Mouse (Mus musculus): Measurements from ENCODE around the gene St8sia1. TPM values are rescaled to one million over a fixed set of nuclear protein-coding genes. Genes with fewer than 3 reads are reported as not detected.

St8sia1 gene
- polyA plus RNA-seq, 1 experiment from 2014 or later, result 0.98 TPM

DNA sequence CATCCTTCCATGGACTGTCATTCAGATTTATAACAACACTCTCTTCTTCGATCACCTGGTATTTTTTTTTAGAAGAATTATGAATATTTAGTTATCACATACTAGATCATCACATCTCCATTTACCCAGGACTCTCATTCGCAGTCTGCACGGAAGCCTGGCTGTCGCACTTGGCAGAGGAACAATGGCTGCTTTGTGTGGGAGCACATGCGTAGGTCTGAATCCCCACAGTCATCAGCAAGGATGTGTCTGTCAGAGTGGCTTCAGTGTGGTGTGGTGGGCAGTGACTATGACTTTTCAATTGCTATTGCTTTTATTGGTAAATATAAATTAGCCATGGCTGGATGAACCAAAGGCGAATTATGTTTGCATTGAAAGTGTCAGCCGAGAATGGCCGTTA, 23.2 kb downstream of the St8sia1 start:
- Histone ChIP-seq H3K9me3 (replicated peaks) (no peaks in the 10 kb centered on the region), H3K27ac (replicated peaks) (no peak overlapping the region), H3K4me2 (replicated peaks) (no peak overlapping the region), H3K9ac (no peak overlapping the region), H3K27me3 (no peaks in the 10 kb centered on the region), H3K36me3 (no peaks in the 10 kb centered on the region), H3K4me1 (no peaks in the 10 kb centered on the region), H3K4me3 (replicated peaks) (no peak overlapping the region)
- WGBS, result 74% methylated on average over 8 of the region's 8 CpGs
- no peak for ATAC-seq (ENCODE audit: insufficient number of reproducible peaks, low FRiP score, low TSS enrichment, low read depth)

DNA sequence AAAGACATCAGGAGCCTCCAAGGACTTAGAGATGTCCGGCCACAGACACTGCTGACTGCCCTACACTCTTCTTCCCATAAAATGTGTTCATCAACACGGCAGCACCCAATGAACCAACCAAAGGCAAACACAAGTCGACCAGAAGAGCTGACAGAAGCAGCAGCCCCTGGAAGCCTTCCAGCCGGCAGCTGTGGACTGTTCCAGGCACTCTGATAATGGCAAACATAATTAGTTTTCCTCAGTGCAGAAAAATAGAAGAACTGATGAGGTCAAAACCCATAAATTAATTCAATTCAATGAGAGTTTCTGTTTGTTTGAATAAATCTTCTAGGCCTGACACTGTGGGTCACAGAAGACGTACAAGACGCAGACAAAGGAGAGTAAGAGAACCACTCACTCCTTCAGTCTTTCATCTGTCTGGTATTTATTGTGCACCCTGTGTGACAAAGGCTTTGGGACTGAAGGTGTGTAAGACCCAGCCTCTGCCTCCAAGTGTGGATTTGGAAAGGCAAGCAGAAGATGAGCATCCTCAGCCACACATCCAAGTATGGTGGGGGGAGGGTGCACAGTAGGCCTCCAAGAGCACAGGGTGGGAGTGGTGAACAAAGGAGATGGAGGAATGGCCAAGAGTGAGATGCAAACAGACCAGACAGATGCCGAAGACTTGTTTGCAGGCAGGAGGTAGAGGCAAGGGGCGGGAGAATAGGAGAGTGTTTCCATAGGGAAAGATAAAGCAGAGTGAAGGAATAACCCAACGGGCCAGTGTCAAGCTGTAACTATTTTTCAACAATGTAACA, 25.5 kb downstream of the St8sia1 start:
- H3K9me3 ChIP-seq (replicated peaks), result no peaks in the 10 kb centered on the region
- H3K4me3 ChIP-seq (replicated peaks), result no peak overlapping the region
- no peaks in the 10 kb centered on the region for H3K36me3 ChIP-seq
- H3K27me3 ChIP-seq, result no peaks in the 10 kb centered on the region
- no peak overlapping the region for H3K4me2 ChIP-seq (replicated peaks)
- H3K27ac ChIP-seq (replicated peaks), result no peak overlapping the region
- no peak for ATAC-seq (ENCODE audit: insufficient number of reproducible peaks, low FRiP score, low TSS enrichment, low read depth)
- WGBS, result 75% methylated on average over 9 of the region's 9 CpGs
- no peaks in the 10 kb centered on the region for H3K4me1 ChIP-seq
- H3K9ac ChIP-seq, result no peak overlapping the region

GRCm38 (mm10) chr6:142938074-142938473, 26.2 kb downstream of the St8sia1 start:
- no peak overlapping the region for H3K4me2 ChIP-seq (replicated peaks)

DNA sequence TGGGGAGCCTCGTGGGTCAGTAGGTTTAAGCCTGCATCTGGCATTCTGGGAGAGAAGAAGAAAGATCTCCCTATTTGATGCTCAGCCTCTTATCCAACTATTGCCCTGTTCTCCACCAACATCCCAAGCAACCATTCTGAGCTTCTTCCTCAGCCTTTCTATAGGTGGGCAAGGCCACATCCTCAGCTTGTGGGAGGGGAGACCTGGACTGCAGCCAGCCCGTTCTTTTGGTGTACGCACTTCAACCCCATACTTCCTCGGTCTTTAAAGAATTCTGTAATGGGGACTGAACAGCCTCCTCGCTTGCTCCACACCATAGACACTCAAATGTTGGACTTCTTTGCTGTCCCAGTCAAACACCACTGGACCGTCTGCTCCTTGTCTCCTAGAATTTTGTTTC, 31.7 kb downstream of the St8sia1 start:
- H3K9me3 ChIP-seq (replicated peaks), result no peaks in the 10 kb centered on the region
- no peak overlapping the region for H3K27ac ChIP-seq (replicated peaks)
- H3K4me1 ChIP-seq, result no peaks in the 10 kb centered on the region
- H3K4me2 ChIP-seq (replicated peaks), result no peak overlapping the region
- H3K36me3 ChIP-seq, result no peaks in the 10 kb centered on the region
- H3K27me3 ChIP-seq, result no peaks in the 10 kb centered on the region
- ATAC-seq (ENCODE audit: insufficient number of reproducible peaks, low FRiP score, low TSS enrichment, low read depth), result no peak
- no peak overlapping the region for H3K4me3 ChIP-seq (replicated peaks)
- no peak overlapping the region for H3K9ac ChIP-seq
- WGBS, result 73% methylated on average over 6 of the region's 6 CpGs

More at GRCm38 (mm10) chr6:142938074-142938473, 26.2 kb downstream of the St8sia1 start:
- no peaks in the 10 kb centered on the region for H3K27me3 ChIP-seq
- no peaks in the 10 kb centered on the region for H3K9me3 ChIP-seq (replicated peaks)
- no peaks in the 10 kb centered on the region for H3K4me1 ChIP-seq
- no peak for ATAC-seq (ENCODE audit: insufficient number of reproducible peaks, low FRiP score, low TSS enrichment, low read depth)
- no peak overlapping the region for H3K27ac ChIP-seq (replicated peaks)
- H3K4me3 ChIP-seq (replicated peaks), result no peak overlapping the region
- no peak overlapping the region for H3K9ac ChIP-seq
- H3K36me3 ChIP-seq, result no peaks in the 10 kb centered on the region

- H3K27ac ChIP-seq (replicated peaks), result no peak overlapping the region
- H3K36me3 ChIP-seq, result no peaks in the 10 kb centered on the region
- no peaks in the 10 kb centered on the region for H3K27me3 ChIP-seq
- no peak overlapping the region for H3K4me2 ChIP-seq (replicated peaks)
- H3K9ac ChIP-seq, result no peak overlapping the region
- no peaks in the 10 kb centered on the region for H3K4me1 ChIP-seq
- no peak overlapping the region for H3K4me3 ChIP-seq (replicated peaks)
- 53% methylated on average over 9 of the region's 9 CpGs for WGBS
- ATAC-seq (ENCODE audit: insufficient number of reproducible peaks, low FRiP score, low TSS enrichment, low read depth), result no peak
- H3K9me3 ChIP-seq (replicated peaks), result no peaks in the 10 kb centered on the region
These were observed 32.1 kb downstream of the St8sia1 start for GRCm38 (mm10) chr6:142932144-142932543.

DNA sequence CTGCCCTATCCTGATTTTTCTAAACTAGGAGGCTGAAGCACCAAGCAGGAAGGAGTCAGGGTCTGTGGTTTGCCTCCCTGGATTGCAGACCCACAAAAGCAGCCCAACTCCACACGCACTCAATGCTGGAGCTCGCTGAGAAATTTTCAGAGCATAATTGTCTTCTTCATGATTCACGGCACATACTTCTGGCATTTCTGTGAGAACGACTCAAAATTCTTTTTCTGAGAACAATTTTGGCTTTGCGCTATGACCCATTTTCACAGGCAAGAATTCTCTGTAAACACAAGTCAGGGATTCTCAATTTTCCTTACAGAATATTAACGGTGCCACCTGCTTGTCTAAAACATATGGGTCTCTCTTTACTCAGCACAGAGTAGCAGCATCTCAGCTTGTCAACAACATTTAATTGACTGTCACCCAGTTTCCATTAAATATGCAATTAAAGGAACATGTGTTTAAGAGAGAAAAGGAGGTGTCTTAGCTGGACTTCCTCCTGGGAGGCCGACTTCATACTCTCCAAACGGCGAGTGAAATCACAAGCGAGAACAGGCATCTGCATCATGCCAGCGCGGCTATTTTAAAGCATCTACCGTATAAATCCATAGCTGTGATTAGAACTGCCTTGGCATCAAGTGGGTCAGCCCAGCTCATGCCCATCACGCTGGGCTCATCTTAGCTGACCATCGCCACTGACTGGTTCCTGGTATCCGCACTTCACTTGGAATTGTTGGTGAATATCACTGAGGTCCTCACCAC, 35.5 kb downstream of the St8sia1 start:
- Histone ChIP-seq H3K4me1 (no peaks in the 10 kb centered on the region), H3K36me3 (no peaks in the 10 kb centered on the region), H3K9me3 (replicated peaks) (no peaks in the 10 kb centered on the region), H3K27ac (replicated peaks) (no peak overlapping the region), H3K4me3 (replicated peaks) (no peak overlapping the region), H3K27me3 (no peaks in the 10 kb centered on the region), H3K9ac (no peak overlapping the region), H3K4me2 (replicated peaks) (no peak overlapping the region)
- no peak for ATAC-seq (ENCODE audit: insufficient number of reproducible peaks, low FRiP score, low TSS enrichment, low read depth)
- 85% methylated on average over 16 of the region's 16 CpGs for WGBS

DNA sequence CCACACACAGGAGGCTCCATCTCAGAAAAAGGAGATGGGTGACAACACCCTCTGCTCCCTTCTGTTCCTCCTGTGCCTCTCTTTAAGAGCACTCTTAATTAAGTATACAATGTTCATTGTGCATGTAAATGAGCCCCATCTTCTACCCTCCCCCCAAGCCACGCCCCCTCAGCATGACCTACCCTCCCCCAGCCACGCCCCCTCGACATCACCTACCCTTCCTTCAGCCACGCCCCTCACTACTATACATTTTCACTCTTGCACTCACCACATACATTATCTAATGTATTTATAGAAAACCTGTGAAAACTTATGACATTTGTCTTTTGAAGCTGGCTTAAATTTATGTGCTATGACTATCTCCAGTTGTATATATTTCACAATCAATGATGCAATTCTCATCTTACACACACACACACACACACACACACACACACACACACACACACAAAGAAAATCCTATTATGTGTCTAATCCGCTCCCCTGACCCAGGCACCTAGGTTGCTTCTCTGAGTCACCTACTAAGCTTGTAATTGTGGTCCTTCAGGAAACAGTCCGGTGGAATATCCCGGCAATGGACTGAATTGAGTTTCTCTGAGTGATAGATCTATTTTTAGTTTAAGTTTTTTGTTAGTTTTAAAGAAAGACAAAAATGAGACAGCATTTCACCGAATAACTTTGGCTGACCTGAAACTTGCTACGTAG, 37.2 kb downstream of the St8sia1 start:
- WGBS, result 87% methylated on average over 9 of the region's 9 CpGs
- Histone ChIP-seq H3K4me1 (no peaks in the 10 kb centered on the region), H3K27me3 (no peaks in the 10 kb centered on the region), H3K36me3 (no peaks in the 10 kb centered on the region), H3K9ac (no peak overlapping the region), H3K27ac (replicated peaks) (no peak overlapping the region), H3K4me2 (replicated peaks) (no peak overlapping the region), H3K4me3 (replicated peaks) (no peak overlapping the region), H3K9me3 (replicated peaks) (no peaks in the 10 kb centered on the region)
- ATAC-seq (ENCODE audit: insufficient number of reproducible peaks, low FRiP score, low TSS enrichment, low read depth), result no peak

DNA sequence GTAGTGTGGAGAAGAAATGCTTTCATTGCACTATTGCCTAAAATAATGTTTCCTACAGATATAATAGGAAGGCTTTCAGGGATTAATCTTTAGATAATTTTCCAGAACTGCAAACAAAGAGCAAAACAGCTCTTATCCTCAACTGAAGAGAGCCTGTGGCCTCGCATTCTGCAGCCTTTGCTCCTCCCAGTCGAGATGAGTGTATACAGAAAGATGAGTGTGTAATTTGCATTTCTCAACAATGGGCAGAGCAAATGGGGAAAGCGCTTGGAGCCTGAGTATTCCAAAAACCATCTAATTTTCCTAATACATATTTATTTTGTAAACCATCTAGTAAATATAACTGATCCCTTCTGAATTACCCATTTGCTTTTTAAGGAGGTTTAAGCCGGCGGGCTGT, 38.3 kb downstream of the St8sia1 start:
- Histone ChIP-seq H3K4me3 (replicated peaks) (no peak overlapping the region), H3K36me3 (no peaks in the 10 kb centered on the region), H3K27ac (replicated peaks) (no peak overlapping the region), H3K27me3 (no peaks in the 10 kb centered on the region), H3K9ac (no peak overlapping the region), H3K4me2 (replicated peaks) (no peak overlapping the region), H3K4me1 (no peaks in the 10 kb centered on the region), H3K9me3 (replicated peaks) (no peaks in the 10 kb centered on the region)
- no peak for ATAC-seq (ENCODE audit: insufficient number of reproducible peaks, low FRiP score, low TSS enrichment, low read depth)
- WGBS, result 77% methylated on average over 5 of the region's 5 CpGs

GRCm38 (mm10) chr6:142925374-142925773, 38.9 kb downstream of the St8sia1 start:
- Histone ChIP-seq H3K36me3 (no peaks in the 10 kb centered on the region), H3K9me3 (replicated peaks) (no peaks in the 10 kb centered on the region), H3K9ac (no peak overlapping the region), H3K4me2 (replicated peaks) (no peak overlapping the region), H3K4me1 (no peaks in the 10 kb centered on the region), H3K27me3 (no peaks in the 10 kb centered on the region), H3K27ac (replicated peaks) (no peak overlapping the region), H3K4me3 (replicated peaks) (no peak overlapping the region)
- ATAC-seq (ENCODE audit: insufficient number of reproducible peaks, low FRiP score, low TSS enrichment, low read depth), result no peak
- 84% methylated on average over 3 of the region's 3 CpGs for WGBS

GRCm38 (mm10) chr6:142920901-142921300, 43.4 kb downstream of the St8sia1 start:
- Histone ChIP-seq H3K9me3 (replicated peaks) (no peaks in the 10 kb centered on the region), H3K36me3 (no peaks in the 10 kb centered on the region), H3K9ac (no peak overlapping the region), H3K4me3 (replicated peaks) (no peak overlapping the region), H3K27me3 (no peaks in the 10 kb centered on the region), H3K4me1 (no peaks in the 10 kb centered on the region; the same call in 1 of the 2 replicates), H3K27ac (replicated peaks) (no peak overlapping the region), H3K4me2 (replicated peaks) (no peak overlapping the region)
- 68% methylated on average over 5 of the region's 5 CpGs for WGBS
- ATAC-seq (ENCODE audit: insufficient number of reproducible peaks, low FRiP score, low TSS enrichment, low read depth), result no peak

DNA sequence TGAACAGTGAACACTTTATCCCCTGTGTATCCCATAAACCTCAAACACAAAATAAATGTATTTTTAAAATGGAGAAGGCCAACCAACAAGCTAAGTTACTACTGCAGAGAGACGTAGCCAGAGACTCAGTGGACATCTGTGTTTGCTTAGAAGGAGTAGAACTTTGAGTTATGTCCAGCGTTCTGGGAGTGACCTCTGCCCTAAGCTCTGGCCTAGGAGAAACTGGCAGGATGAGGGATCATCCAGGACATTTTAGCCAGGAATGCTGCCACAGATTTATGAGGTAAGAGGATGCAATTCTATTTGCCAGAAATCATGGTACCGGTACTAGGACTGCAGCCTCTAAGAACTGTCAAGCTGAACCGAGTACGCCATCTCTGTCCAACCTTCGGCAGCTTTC, 45.6 kb downstream of the St8sia1 start:
- Histone ChIP-seq H3K4me1 (no peaks in the 10 kb centered on the region; the same call in 1 of the 2 replicates), H3K9ac (no peak overlapping the region), H3K36me3 (no peaks in the 10 kb centered on the region), H3K4me3 (replicated peaks) (no peak overlapping the region), H3K9me3 (replicated peaks) (no peaks in the 10 kb centered on the region), H3K27ac (replicated peaks) (no peak overlapping the region), H3K4me2 (replicated peaks) (no peak overlapping the region), H3K27me3 (no peaks in the 10 kb centered on the region)
- 67% methylated on average over 6 of the region's 6 CpGs for WGBS
- ATAC-seq (ENCODE audit: insufficient number of reproducible peaks, low FRiP score, low TSS enrichment, low read depth), result no peak

Data from embryonic facial prominence, embryonic 15.5 days (tissue).